Mouse (Mus musculus) layer of hippocampus, postnatal 10 days (tissue): ENCODE results near the gene Glt1d1. TPM values are rescaled to one million over a fixed set of nuclear protein-coding genes. Genes with fewer than 3 reads are reported as not detected.

Experiments used
- total RNA-seq, 2 experiments: library from RNA; stranded (reverse); gene quantifications; 2 replicates each; pipeline ENCODE4 v1.2.3; 2021

The Glt1d1 gene
- total RNA-seq, 2 experiments from 2014 or later, result 19.1 to 21.6 TPM

Other genes starting within 250 kb of the Glt1d1 start
- gene Slc15a4, start 635 bp downstream of the Glt1d1 start, total RNA-seq, result 10 to 100 TPM; 23.9 to 30.0 TPM